Mouse (Mus musculus): ENCODE data around the gene Cd19. TPM values are rescaled to one million over a fixed set of nuclear protein-coding genes. Genes with fewer than 3 reads are reported as not detected.
A peak's percentile ranks its signal among the peaks of the same experiment; 100 is the strongest.

Cd19 gene
- polyA plus RNA-seq, 2 experiments = 0.18 to 0.19 TPM

DNA sequence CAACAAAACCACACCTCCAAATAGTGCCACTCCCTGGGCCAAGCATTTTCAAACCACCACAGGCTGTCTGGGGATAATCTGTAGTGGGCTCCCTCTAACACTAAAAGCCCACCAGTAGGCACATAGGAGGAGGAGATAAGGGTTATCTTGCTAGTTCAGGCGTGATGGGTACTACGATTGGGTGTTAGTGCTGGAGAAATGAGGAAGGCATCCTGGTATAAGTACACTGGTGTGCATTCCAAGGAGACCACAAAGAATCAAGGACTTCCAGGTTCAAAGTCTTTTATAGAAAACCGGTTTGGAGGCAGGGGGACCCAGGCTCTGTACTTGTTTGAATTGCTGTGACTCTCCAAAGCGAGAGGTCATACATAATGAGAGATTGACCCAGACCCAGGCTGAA is 13.5 kb upstream of the Cd19 start:
- DNase-seq (ENCODE audit: low spot score) = no peak
- H3K9me3 ChIP-seq (ENCODE audit: control insufficient read depth, low read length) = no peaks in the 10 kb centered on the region
- H3K4me3 ChIP-seq (replicated peaks; ENCODE audit: low read length) = peak overlapping the region; percentile 73
- H3K9ac ChIP-seq (ENCODE audit: low read depth, low read length, severe bottlenecking) = peak overlapping the region; percentile 80
- peaks cover 14% of the 10 kb centered on the region for H3K36me3 ChIP-seq (ENCODE audit: control insufficient read depth, insufficient read depth, low read length)
- no peaks in the 10 kb centered on the region for H3K27me3 ChIP-seq (ENCODE audit: control insufficient read depth, insufficient read depth, low read length)
- TF ChIP-seq POLR2A (IDR thresholded peaks at IDR 0.05; ENCODE audit: borderline replicate concordance, extremely low read depth, insufficient read depth, insufficient read length) = no peak
- peaks cover 13% of the 10 kb centered on the region for H3K4me1 ChIP-seq (ENCODE audit: control insufficient read depth, insufficient read depth, low read length)
- peak overlapping the region; percentile 79 for H3K4me2 ChIP-seq (replicated peaks; ENCODE audit: low read depth, low read length, severe bottlenecking)
- WGBS = 17% methylated on average over 4 of the region's 4 CpGs
- no peak for ATAC-seq (ENCODE audit: low FRiP score, low read depth)
- H3K27ac ChIP-seq (replicated peaks; ENCODE audit: low read depth, low read length) = peak overlapping the region; percentile 91

DNA sequence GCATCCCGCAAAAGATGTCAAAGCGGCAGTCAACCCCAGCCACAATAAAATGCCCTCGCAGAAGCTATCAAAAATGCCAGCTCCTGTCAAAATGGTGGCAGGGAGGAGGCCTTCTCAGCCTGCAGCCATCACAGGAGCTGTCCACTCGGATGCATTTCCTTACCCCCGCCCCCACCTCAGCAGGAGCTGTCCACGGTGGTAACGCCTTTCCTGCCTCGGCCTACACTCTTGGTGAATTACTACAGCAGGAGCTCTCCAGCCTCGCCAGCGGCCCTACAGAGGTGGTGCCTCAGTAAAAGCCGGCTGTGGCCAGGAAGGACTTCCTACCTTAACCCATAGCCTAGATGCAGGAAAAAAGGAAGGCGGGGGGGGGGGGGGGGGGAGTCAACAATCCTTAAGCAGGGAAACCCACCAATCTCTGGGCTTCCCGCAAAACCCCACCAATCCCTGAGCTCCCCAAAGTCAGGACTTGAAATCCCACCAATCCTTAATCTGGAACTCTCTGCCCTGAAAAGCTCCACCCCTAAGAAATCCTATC is 12.7 kb upstream of the Cd19 start:
- WGBS = 48% methylated on average over 12 of the region's 13 CpGs
- Histone ChIP-seq H3K9ac (ENCODE audit: low read depth, low read length, severe bottlenecking) (no peak overlapping the region), H3K4me1 (ENCODE audit: control insufficient read depth, insufficient read depth, low read length) (peaks cover 13% of the 10 kb centered on the region), H3K36me3 (ENCODE audit: control insufficient read depth, insufficient read depth, low read length) (peaks cover 9% of the 10 kb centered on the region), H3K9me3 (ENCODE audit: control insufficient read depth, low read length) (no peaks in the 10 kb centered on the region), H3K4me2 (replicated peaks; ENCODE audit: low read depth, low read length, severe bottlenecking) (peak overlapping the region; percentile 79; the same call in 1 of the 2 replicates), H3K27me3 (ENCODE audit: control insufficient read depth, insufficient read depth, low read length) (no peaks in the 10 kb centered on the region), H3K27ac (replicated peaks; ENCODE audit: low read depth, low read length) (no peak overlapping the region; the same call in 1 of the 2 replicates), H3K4me3 (replicated peaks; ENCODE audit: low read length) (no peak overlapping the region)
- TF ChIP-seq POLR2A (IDR thresholded peaks at IDR 0.05; ENCODE audit: borderline replicate concordance, extremely low read depth, insufficient read depth, insufficient read length) = no peak
- no peak for ATAC-seq (ENCODE audit: low FRiP score, low read depth)
- DNase-seq (ENCODE audit: low spot score) = no peak

DNA sequence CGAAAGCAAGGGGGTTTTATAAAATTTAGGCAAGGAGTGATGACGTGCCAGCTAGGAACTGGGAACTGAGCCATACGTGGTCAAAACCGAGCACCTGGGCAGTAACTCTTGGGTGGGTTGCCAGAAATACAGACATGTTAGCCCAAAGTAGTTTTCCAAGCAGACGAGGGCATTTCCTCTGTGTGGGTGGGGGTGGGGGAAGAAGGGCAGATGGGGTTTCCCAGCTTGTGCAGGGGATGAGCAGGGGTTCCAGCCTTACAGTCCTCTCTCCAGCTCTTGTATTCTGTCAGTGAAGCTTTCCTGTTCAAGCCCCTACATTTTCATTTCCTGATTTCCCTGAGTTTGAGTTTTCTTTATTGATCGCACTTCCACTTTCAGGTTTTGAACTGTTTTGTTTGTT is 9.5 kb upstream of the Cd19 start:
- DNase-seq (ENCODE audit: low spot score) (no peak), ATAC-seq (ENCODE audit: low FRiP score, low read depth) (no peak)
- no peak overlapping the region for H3K4me2 ChIP-seq (replicated peaks; ENCODE audit: low read depth, low read length, severe bottlenecking)
- H3K9me3 ChIP-seq (ENCODE audit: control insufficient read depth, low read length) = no peaks in the 10 kb centered on the region
- peaks cover 8% of the 10 kb centered on the region for H3K4me1 ChIP-seq (ENCODE audit: control insufficient read depth, insufficient read depth, low read length)
- H3K36me3 ChIP-seq (ENCODE audit: control insufficient read depth, insufficient read depth, low read length) = no peaks in the 10 kb centered on the region
- H3K4me3 ChIP-seq (replicated peaks; ENCODE audit: low read length) = no peak overlapping the region
- WGBS = 75% methylated on average over 6 of the region's 6 CpGs
- no peak overlapping the region for H3K27ac ChIP-seq (replicated peaks; ENCODE audit: low read depth, low read length)
- no peak overlapping the region for H3K9ac ChIP-seq (ENCODE audit: low read depth, low read length, severe bottlenecking)
- TF ChIP-seq POLR2A (IDR thresholded peaks at IDR 0.05; ENCODE audit: borderline replicate concordance, extremely low read depth, insufficient read depth, insufficient read length) = no peak
- no peaks in the 10 kb centered on the region for H3K27me3 ChIP-seq (ENCODE audit: control insufficient read depth, insufficient read depth, low read length)

DNA sequence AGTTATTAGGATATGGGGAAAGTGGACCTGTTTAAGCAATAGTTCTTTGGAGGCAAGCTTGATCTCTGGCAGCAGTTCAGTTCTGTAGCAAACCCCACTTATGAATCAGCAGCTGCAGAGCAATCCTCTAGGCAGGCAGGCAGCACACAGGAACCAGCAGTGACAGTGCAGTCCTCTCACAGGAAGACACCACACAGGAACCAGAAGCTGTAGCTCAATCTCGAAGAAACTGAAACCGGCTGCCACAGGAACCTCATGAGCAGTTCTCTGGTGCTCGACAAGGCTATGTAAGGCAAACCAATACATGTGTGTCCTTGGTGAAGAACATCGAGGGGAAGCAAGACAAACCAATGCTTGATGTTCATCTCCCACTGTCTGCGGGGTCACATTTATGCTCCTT is 7.1 kb upstream of the Cd19 start:
- WGBS = 88% methylated on average over 5 of the region's 5 CpGs
- DNase-seq (ENCODE audit: low spot score) = no peak
- H3K36me3 ChIP-seq (ENCODE audit: control insufficient read depth, insufficient read depth, low read length) = no peaks in the 10 kb centered on the region
- no peak overlapping the region for H3K4me3 ChIP-seq (replicated peaks; ENCODE audit: low read length)
- no peaks in the 10 kb centered on the region for H3K9me3 ChIP-seq (ENCODE audit: control insufficient read depth, low read length)
- H3K27ac ChIP-seq (replicated peaks; ENCODE audit: low read depth, low read length) = no peak overlapping the region
- H3K4me1 ChIP-seq (ENCODE audit: control insufficient read depth, insufficient read depth, low read length) = no peaks in the 10 kb centered on the region
- ATAC-seq (ENCODE audit: low FRiP score, low read depth) = no peak
- H3K27me3 ChIP-seq (ENCODE audit: control insufficient read depth, insufficient read depth, low read length) = no peaks in the 10 kb centered on the region
- no peak overlapping the region for H3K9ac ChIP-seq (ENCODE audit: low read depth, low read length, severe bottlenecking)
- TF ChIP-seq POLR2A (IDR thresholded peaks at IDR 0.05; ENCODE audit: borderline replicate concordance, extremely low read depth, insufficient read depth, insufficient read length) = no peak
- no peak overlapping the region for H3K4me2 ChIP-seq (replicated peaks; ENCODE audit: low read depth, low read length, severe bottlenecking)

DNA sequence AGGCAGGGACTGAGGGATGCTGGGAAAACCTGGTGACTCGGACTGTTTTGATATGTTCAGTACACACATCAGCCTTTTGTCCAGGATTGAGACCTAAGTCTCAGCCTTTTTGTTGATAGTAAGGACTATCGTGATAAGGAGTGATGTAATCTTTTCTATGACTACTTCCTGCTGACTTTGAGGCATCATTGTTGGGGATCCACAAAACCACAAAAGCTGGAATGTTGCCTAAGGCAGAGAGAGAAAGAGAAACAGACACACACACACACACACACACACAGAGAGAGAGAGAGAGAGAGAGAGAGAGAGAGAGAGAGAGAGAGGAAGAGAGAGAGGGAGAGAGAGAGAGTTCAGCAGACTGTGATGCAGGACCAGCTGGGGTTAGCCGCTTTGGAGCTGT is 3.8 kb upstream of the Cd19 start:
- Histone ChIP-seq H3K4me3 (replicated peaks; ENCODE audit: low read length) (no peak overlapping the region), H3K4me1 (ENCODE audit: control insufficient read depth, insufficient read depth, low read length) (no peaks in the 10 kb centered on the region), H3K36me3 (ENCODE audit: control insufficient read depth, insufficient read depth, low read length) (no peaks in the 10 kb centered on the region), H3K9ac (ENCODE audit: low read depth, low read length, severe bottlenecking) (no peak overlapping the region), H3K27me3 (ENCODE audit: control insufficient read depth, insufficient read depth, low read length) (no peaks in the 10 kb centered on the region), H3K4me2 (replicated peaks; ENCODE audit: low read depth, low read length, severe bottlenecking) (no peak overlapping the region), H3K27ac (replicated peaks; ENCODE audit: low read depth, low read length) (no peak overlapping the region), H3K9me3 (ENCODE audit: control insufficient read depth, low read length) (no peaks in the 10 kb centered on the region)
- no peak for TF ChIP-seq POLR2A (IDR thresholded peaks at IDR 0.05; ENCODE audit: borderline replicate concordance, extremely low read depth, insufficient read depth, insufficient read length)
- DNase-seq (ENCODE audit: low spot score) (no peak), ATAC-seq (ENCODE audit: low FRiP score, low read depth) (no peak)
- 69% methylated on average over 3 of the region's 3 CpGs for WGBS

DNA sequence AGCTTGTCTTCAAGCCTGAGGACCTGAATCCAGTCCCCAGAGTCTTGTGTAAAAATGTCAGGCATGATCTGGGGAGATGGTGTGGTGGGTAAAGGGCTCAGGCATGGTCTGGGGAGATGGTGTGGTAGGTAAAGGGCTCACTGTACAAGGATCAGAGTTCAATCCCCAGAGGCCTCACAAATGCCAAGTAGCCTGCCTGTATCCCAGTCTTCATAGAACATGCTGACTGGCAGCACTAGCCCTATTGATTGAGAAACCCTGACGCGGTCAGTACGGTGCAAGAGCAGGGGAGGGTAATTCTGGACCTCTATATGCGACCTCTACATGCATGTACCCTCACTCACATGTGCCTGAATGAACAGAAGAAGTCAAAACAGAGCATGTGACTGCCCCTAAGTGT is 2.9 kb upstream of the Cd19 start:
- no peak overlapping the region for H3K4me2 ChIP-seq (replicated peaks; ENCODE audit: low read depth, low read length, severe bottlenecking)
- no peak overlapping the region for H3K4me3 ChIP-seq (replicated peaks; ENCODE audit: low read length)
- no peak overlapping the region for H3K9ac ChIP-seq (ENCODE audit: low read depth, low read length, severe bottlenecking)
- WGBS = 87% methylated on average over 4 of the region's 4 CpGs
- H3K27ac ChIP-seq (replicated peaks; ENCODE audit: low read depth, low read length) = no peak overlapping the region
- H3K27me3 ChIP-seq (ENCODE audit: control insufficient read depth, insufficient read depth, low read length) = no peaks in the 10 kb centered on the region
- DNase-seq (ENCODE audit: low spot score) (no peak), ATAC-seq (ENCODE audit: low FRiP score, low read depth) (no peak)
- H3K36me3 ChIP-seq (ENCODE audit: control insufficient read depth, insufficient read depth, low read length) = no peaks in the 10 kb centered on the region
- no peaks in the 10 kb centered on the region for H3K4me1 ChIP-seq (ENCODE audit: control insufficient read depth, insufficient read depth, low read length)
- no peaks in the 10 kb centered on the region for H3K9me3 ChIP-seq (ENCODE audit: control insufficient read depth, low read length)
- TF ChIP-seq POLR2A (IDR thresholded peaks at IDR 0.05; ENCODE audit: borderline replicate concordance, extremely low read depth, insufficient read depth, insufficient read length) = no peak

Measured in limb, embryonic 14.5 days (tissue).